Mouse (Mus musculus) bone marrow macrophage, adult 2 months (primary cell): ENCODE measurements at regions not wholly inside any gene's neighbourhood (a gene's known extent, or its start where the extent isn't known, plus 50 kb on each side); places are given as distances from the start of the nearest gene placed in this dataset.

Experiments used
- CTCF ChIP-seq: IDR thresholded peaks from 2 replicates; pipeline ENCODE4 v1.5.1; 2012; ENCODE audit warnings: low read depth, mild to moderate bottlenecking, low read length, moderate library complexity
- POLR2A ChIP-seq: IDR thresholded peaks from 2 replicates; pipeline ENCODE4 v1.6.1; 2012; ENCODE audit warnings: mild to moderate bottlenecking, low read depth, low read length, borderline replicate concordance

- TF ChIP-seq CTCF (no peak), POLR2A (no peak)
Observed at GRCm38 (mm10) chr1:72076341-72076740, 135.8 kb downstream of the Mreg start.
